Mouse (Mus musculus) heart, postnatal 14 days (tissue): ENCODE results near the gene Abca8a. TPM values are rescaled to one million over a fixed set of nuclear protein-coding genes. Genes with fewer than 3 reads are reported as not detected.
"Not testable (repeated sequence)": the region's sequence is repeated elsewhere in the genome, so short reads cannot be mapped to it uniquely, and the experiment has no call there.

Experiments
- DNase-seq, 2 experiments: peaks; one replicate each; pipeline ENCODE4 v3.0.0; 2021 to 2022
- intact Hi-C: fragments of 180-260 bp; cut with DNase I; formaldehyde crosslinking; loops from one replicate; pipeline ENCODE4 v1.15.1; 2025
- total RNA-seq, 2 experiments: library from RNA; stranded (reverse); gene quantifications; 2 replicates each; pipeline ENCODE4 v1.2.3; 2021

Abca8a gene
- total RNA-seq, 2 experiments from 2014 or later = 41.8 to 53.0 TPM

DNA sequence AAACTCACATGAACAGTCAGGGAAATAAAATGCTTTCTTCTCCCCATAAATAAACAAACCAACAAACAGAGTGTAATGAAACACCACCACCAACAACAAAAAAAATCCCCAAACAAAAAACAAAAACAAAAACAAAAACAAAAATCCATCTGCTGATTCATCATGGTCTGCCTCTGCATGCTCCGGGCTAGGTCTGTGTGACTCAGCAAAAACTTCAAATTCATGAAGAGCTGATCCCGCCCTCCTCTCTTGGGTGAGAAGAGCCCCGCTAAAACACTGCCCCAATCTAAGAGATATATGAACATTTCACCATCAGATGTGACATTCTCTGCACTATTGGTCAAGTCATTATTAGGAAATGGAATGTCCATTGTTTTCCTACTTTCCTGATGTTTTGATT lies 104.5 kb downstream of the Abca8a start:
- intact Hi-C loops = no loop called here
- no peak for DNase-seq

DNA sequence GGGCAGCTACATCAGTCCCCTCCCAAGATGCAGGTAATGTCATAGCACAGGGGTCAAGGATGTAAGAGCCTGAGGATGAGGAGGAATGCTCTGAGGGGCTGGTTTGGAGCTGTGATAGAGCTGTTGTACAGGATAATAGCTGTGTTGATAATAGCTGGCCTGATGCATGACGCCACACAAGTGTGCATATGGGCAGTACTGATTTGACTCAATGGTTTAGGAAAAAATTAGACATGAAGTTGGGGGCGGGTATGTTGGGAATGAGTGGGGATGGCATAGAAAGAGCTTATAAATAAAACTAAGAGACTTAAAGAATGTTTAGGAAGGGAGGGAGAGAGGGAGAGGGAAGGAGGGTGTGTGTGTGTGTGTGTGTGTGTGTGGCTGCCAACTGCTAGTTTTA lies 105.5 kb downstream of the Abca8a start:
- intact Hi-C loops = no loop called here
- DNase-seq = no peak

DNA sequence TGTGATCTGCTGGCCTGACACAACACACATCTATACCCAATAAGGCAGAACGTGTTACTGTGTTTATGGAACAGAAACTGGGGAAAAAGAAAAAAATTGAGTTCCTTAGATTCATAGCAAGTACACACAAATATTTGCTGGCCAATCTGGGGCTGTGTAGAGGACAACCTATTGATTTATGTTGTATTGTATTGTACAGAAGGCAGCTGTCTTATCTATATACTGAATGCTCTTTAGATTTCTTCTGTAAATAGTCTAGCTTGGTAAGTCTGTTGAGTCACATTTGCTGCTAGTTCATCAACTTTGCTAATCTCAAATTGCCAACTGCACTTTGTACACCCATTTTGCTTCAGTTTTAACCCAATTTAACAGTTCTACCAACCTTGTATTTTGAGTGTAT lies 107.6 kb downstream of the Abca8a start:
- intact Hi-C loops = no loop called here
- no peak for DNase-seq

DNA sequence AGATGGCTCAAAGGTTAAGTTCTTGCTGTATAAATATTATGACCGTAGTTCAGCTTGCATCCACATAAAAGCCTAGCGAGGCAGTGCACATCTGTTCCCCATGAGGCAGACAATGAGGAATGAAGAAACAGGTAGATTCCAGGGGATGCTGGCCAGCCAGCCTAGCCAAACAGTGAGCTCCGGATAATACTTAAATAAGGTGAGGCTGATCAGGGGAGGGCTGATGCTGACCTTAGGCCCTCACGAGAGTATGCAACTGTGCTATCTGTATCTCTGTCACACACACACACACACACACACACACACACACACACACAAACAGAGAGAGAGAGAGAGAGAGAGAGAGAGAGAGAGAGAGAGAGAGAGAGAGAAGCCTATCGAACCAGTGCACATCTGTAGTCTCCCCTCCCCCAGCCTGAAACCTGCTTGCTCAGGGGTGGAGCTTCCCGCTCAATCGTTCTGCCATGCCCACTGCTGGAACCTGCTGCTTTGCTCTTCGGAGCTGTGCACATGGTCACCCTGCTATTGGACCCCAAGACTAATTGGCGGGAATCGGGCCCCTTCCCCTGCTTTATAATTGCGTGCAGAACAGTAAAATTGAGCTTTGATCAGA lies 108.2 kb downstream of the Abca8a start:
- DNase-seq, intact Hi-C loops: not testable (repeated sequence)

DNA sequence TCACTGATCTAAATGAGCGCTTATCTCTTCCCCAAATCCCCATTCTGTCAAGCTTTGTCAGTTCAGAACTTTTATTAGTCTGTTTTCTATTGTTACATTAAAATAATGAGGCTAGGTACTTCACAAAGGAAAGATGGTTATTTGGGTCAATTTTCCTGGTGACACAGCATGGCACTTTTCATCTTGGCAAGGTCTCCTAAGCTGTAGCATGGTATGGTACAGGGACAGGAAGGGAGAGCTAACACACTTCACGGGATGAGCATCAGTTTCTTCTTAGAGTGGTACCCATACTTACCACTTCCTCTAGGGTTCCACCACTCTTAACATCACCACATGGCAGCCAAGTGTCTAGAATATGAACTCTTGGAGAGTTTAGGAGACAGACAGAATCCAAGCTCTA lies 113.9 kb downstream of the Abca8a start:
- intact Hi-C loops = no loop called here
- no peak for DNase-seq

Other genes with a start within 250 kb of the Abca8a start
- 1 to 10 TPM; 7.1 to 7.4 TPM for gene Abca8b, start 100.1 kb downstream of the Abca8a start, total RNA-seq
- 10 to 100 TPM; 16.1 to 17.8 TPM for gene Abca9, start 72.2 kb upstream of the Abca8a start, total RNA-seq
- gene Abca6, start 155.8 kb upstream of the Abca8a start, total RNA-seq = 10 to 100 TPM in 1 of 2 experiments, 1 to 10 TPM in 1; 8.6 to 10.9 TPM
- 1 to 10 TPM; 7.3 to 7.9 TPM for gene Abca5, start 241.7 kb upstream of the Abca8a start, total RNA-seq